Mouse (Mus musculus) neural tube, embryonic 13.5 days (tissue): Measurements from ENCODE around the gene Slc9a3r1. TPM values are rescaled to one million over a fixed set of nuclear protein-coding genes. Genes with fewer than 3 reads are reported as not detected.
A peak's percentile ranks its signal among the peaks of the same experiment; 100 is the strongest.

Experiments
- ATAC-seq: fragments of 200-750 bp; cut with Nextera tagmentation; 2 replicates; pipeline ENCODE4 v1.8.0; 2017; ENCODE audit warnings: low read depth, mild to moderate bottlenecking, moderate TSS enrichment, moderate library complexity
- H3K27ac ChIP-seq: fragments of 300-500 bp; sonication (generic); replicated peaks from 2 replicates; pipeline ENCODE4 v1.5.1; 2015; ENCODE audit warnings: moderate library complexity, mild to moderate bottlenecking, inconsistent platforms
- H3K27me3 ChIP-seq: fragments of 300-500 bp; sonication (generic); 2 replicates; pipeline ENCODE4 v1.6.1; 2015; ENCODE audit warnings: mild to moderate bottlenecking, inconsistent platforms
- H3K36me3 ChIP-seq: fragments of 300-500 bp; sonication (generic); 2 replicates; pipeline ENCODE4 v1.6.1; 2015; ENCODE audit warnings: mild to moderate bottlenecking, inconsistent platforms
- H3K4me1 ChIP-seq: fragments of 300-500 bp; sonication (generic); replicated peaks from 2 replicates; pipeline ENCODE4 v1.6.1; 2015; ENCODE audit warnings: inconsistent platforms
- H3K4me2 ChIP-seq: fragments of 300-500 bp; sonication (generic); 2 replicates; pipeline ENCODE4 v1.6.1; 2015; ENCODE audit warnings: inconsistent platforms, mild to moderate bottlenecking, moderate library complexity
- H3K4me3 ChIP-seq: fragments of 300-500 bp; sonication (generic); 2 replicates; pipeline ENCODE4 v1.5.1; 2015; ENCODE audit warnings: mild to moderate bottlenecking, inconsistent platforms
- H3K9ac ChIP-seq: fragments of 300-500 bp; sonication (generic); 2 replicates; pipeline ENCODE4 v1.6.1; 2015; ENCODE audit warnings: moderate library complexity, mild to moderate bottlenecking, inconsistent platforms
- H3K9me3 ChIP-seq: fragments of 300-500 bp; sonication (generic); 2 replicates; pipeline ENCODE4 v1.6.1; 2016; ENCODE audit warnings: inconsistent platforms
- WGBS: fragments of 180-500 bp; shearing (Covaris S2); methylation state at CpG from one replicate; pipeline ENCODE4 v1.1.7; 2015; 5-methylcytosine and 5-hydroxymethylcytosine counted together
- polyA plus RNA-seq: library from polyadenylated mRNA; unstranded; fragments of >200 nt; fragmentation: Nextera tagmentation; extraction: Ambion mirVana; gene quantifications from 2 replicates; pipeline ENCODE4 v1.2.1, GENCODE M21; 2015

Slc9a3r1 gene
- polyA plus RNA-seq, 1 experiment from 2014 or later = 58.1 TPM

DNA sequence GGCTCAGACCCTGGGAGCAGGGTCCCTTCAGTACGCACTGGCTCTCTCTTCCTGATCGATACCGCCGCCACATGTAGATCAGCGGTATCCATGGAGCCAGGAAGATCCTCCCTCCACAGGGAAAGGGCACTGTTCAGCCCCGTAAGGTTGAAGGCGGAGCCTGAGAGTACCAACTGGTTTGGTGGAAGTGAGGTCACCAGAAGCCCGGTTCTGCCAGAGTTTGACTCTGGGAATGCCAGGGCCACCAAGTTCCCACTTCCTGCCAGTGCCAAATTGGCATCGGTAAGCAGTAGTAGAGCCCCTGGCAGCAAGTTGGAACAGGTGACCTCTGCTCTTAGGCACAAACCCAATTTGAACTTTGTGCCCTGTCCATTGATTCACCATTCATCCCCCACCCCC lies 1.8 kb downstream of the Slc9a3r1 start:
- Histone ChIP-seq H3K4me2 (peak overlapping the region; percentile 77), H3K9ac (peak overlapping the region; percentile 72)
- 0% methylated on average over 9 of the region's 9 CpGs for WGBS

DNA sequence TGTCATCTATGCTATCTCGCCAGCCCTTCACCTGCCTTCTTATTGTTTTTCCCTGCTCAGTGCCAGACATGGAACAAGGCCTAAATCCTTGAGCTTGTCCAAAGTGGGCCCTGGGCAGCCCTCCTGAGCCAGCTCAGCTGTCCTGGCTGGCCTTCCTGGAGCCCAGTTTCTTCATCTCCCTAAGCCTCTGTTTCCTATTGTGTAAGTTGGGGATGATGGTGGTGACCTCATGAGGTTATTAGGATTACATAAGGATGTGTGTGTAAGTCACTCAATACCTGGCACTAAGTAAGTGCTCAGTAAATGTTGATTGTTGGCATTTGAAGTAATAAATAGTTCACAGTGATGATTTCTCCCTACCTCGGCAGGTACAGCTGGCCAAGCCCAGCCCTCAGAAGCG lies 3.6 kb downstream of the Slc9a3r1 start:
- Histone ChIP-seq H3K36me3 (no peaks in the 10 kb centered on the region), H3K27me3 (peaks cover 44% of the 10 kb centered on the region), H3K4me2 (no peak overlapping the region), H3K27ac (no peak overlapping the region), H3K9ac (no peak overlapping the region), H3K4me1 (peaks cover 57% of the 10 kb centered on the region), H3K4me3 (no peak overlapping the region), H3K9me3 (no peaks in the 10 kb centered on the region)
- ATAC-seq = no peak
- WGBS = 87% methylated on average over 3 of the region's 3 CpGs

More for the DNA sequence above, 1.8 kb downstream of the Slc9a3r1 start:
- Histone ChIP-seq H3K27ac (no peak overlapping the region), H3K4me3 (peak overlapping the region; percentile 63), H3K9me3 (no peaks in the 10 kb centered on the region), H3K4me1 (peaks cover 43% of the 10 kb centered on the region), H3K36me3 (no peaks in the 10 kb centered on the region), H3K27me3 (peaks cover 53% of the 10 kb centered on the region)
- ATAC-seq = no peak

DNA sequence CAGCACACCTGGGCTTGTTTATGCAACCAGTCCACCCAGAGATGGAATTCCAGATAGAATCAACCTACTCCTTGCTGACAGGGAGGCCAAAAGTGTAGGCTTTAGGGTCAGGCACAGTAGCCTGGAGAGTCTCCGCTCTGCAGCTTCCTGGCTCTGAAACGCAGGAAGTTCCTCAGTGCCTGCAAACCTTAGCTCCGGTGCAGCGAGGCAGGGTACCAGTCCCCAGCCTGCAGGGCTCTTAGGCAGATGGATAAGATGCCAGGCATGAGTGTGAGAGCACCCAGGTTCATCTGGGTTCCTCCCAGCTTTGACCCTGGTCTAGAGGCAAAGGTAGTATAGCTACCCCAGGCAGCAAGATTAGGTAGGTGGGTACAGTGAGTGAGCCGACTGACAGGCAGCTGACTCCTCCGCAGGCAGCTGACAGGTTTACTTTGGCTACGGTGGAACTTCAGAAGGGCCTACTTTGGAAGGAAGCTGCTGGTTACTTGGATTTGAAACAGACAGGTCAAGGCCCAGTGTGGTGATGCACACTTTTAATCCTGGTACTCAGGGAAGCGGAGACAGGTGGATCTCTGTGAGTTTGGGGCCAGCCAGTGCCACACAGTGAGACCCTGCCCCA lies 4.6 kb downstream of the Slc9a3r1 start:
- no peaks in the 10 kb centered on the region for H3K36me3 ChIP-seq
- H3K27ac ChIP-seq = no peak overlapping the region
- H3K9me3 ChIP-seq = no peaks in the 10 kb centered on the region
- H3K9ac ChIP-seq = no peak overlapping the region
- no peak overlapping the region for H3K4me2 ChIP-seq
- ATAC-seq = no peak
- H3K4me1 ChIP-seq = peaks cover 60% of the 10 kb centered on the region
- no peak overlapping the region for H3K4me3 ChIP-seq
- WGBS = 89% methylated on average over 8 of the region's 8 CpGs
- peaks cover 34% of the 10 kb centered on the region for H3K27me3 ChIP-seq

- WGBS = 91% methylated on average over 4 of the region's 4 CpGs
- Histone ChIP-seq H3K27ac (no peak overlapping the region), H3K27me3 (peaks cover 28% of the 10 kb centered on the region), H3K9me3 (no peaks in the 10 kb centered on the region), H3K4me2 (no peak overlapping the region), H3K36me3 (no peaks in the 10 kb centered on the region), H3K9ac (no peak overlapping the region), H3K4me3 (no peak overlapping the region), H3K4me1 (peaks cover 60% of the 10 kb centered on the region)
- no peak for ATAC-seq
Measured at GRCm38 (mm10) chr11:115169430-115169829, 6.3 kb downstream of the Slc9a3r1 start.

- 0 out of 2 replicates have a peak overlapping the region, but pooled peaks have one; percentile 2 for H3K4me2 ChIP-seq
- no peaks in the 10 kb centered on the region for H3K9me3 ChIP-seq
- no peak for ATAC-seq
- H3K27ac ChIP-seq = no peak overlapping the region
- peaks cover 60% of the 10 kb centered on the region for H3K4me1 ChIP-seq
- H3K27me3 ChIP-seq = peaks cover 11% of the 10 kb centered on the region
- H3K4me3 ChIP-seq = no peak overlapping the region
- H3K9ac ChIP-seq = 0 out of 2 replicates have a peak overlapping the region, but pooled peaks have one; percentile 22
- H3K36me3 ChIP-seq = no peaks in the 10 kb centered on the region
- WGBS = 29% methylated on average over 8 of the region's 8 CpGs
Measured at GRCm38 (mm10) chr11:115171125-115171524, 8.0 kb downstream of the Slc9a3r1 start.

DNA sequence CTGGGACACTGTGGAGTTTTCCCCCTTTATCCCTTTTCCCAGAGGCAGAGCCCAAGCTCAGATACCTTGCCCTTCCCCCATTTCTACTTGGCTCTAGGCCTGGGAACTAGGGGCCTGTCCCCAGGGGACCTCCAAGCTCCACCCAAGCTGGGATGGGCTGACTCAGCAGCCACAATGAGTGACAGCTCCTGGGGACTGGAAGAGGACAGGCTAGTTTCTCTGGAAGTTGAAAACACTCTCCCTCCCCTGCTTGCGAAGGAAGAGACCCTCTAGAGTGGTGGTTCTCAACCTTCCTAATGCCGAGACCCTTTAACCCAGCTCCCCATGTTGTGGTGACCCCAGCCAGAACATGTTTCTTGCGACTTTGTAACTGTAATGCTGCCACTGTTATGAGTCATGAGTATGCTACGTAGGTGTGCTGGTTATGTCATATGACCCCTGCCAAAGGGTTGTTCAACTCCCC lies 9.7 kb downstream of the Slc9a3r1 start:
- peaks cover 11% of the 10 kb centered on the region for H3K27me3 ChIP-seq
- 0 out of 2 replicates have a peak, but pooled peaks have one; percentile 7 for ATAC-seq
- no peaks in the 10 kb centered on the region for H3K9me3 ChIP-seq
- H3K4me1 ChIP-seq = peaks cover 75% of the 10 kb centered on the region
- no peak overlapping the region for H3K27ac ChIP-seq
- no peaks in the 10 kb centered on the region for H3K36me3 ChIP-seq
- H3K4me3 ChIP-seq = no peak overlapping the region
- H3K4me2 ChIP-seq = 0 out of 2 replicates have a peak overlapping the region, but pooled peaks have one; percentile 4
- H3K9ac ChIP-seq = no peak overlapping the region
- WGBS = 35% methylated on average over 4 of the region's 4 CpGs

DNA sequence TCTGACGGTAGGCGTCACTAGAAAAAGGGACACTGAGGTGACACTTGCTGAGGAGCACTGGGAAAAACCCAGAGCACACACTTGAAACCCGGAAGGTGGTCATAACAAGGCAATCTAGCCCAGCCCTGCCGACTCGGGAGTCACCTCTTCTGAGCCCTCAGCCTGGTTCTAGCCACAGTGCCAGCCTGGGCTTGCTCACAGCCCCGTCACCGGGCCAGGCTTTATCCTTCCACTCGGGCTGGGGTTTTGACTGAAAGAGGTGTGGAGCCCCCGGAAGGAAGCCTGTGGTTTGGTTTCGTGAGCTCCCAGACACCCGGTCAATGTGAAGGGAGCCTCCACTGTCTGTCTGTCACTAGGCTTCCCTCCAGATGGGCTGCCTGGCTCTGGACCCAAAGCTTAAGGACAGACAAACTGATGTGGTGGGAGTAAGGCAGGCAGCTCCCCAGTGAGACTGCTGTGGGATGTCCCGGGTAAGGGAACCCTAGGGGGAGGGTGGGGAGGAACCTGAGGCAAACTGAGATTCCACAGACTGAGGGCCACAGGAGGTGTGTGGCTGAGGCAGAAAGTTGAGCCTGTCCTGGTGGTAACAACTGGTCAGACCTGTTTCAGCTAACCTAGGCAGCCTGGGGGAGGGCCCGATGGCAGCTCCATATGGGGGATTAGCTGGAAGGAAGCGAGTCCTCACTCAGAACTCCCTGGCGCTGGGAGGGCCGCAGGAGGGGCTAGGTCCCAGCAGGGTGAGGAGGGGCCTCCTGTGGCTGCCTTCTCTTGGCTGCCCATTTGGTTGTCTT lies 10.6 kb downstream of the Slc9a3r1 start:
- no peak for ATAC-seq
- Histone ChIP-seq H3K9ac (no peak overlapping the region), H3K4me3 (no peak overlapping the region), H3K36me3 (no peaks in the 10 kb centered on the region), H3K27me3 (peaks cover 11% of the 10 kb centered on the region), H3K9me3 (no peaks in the 10 kb centered on the region), H3K4me2 (peak overlapping the region; percentile 11; the same call in 1 of the 2 replicates), H3K4me1 (peaks cover 84% of the 10 kb centered on the region), H3K27ac (no peak overlapping the region)
- WGBS = 17% methylated on average over 16 of the region's 16 CpGs

- 0 out of 2 replicates have a peak overlapping the region, but pooled peaks have one; percentile 2 for H3K9ac ChIP-seq
- no peaks in the 10 kb centered on the region for H3K9me3 ChIP-seq
- peaks cover 6% of the 10 kb centered on the region; the same call in 1 of the 2 replicates for H3K36me3 ChIP-seq
- WGBS = 75% methylated on average over 24 of the region's 24 CpGs
- H3K27ac ChIP-seq = peak overlapping the region; percentile 55
- H3K4me2 ChIP-seq = no peak overlapping the region
- peaks cover 11% of the 10 kb centered on the region for H3K27me3 ChIP-seq
- H3K4me1 ChIP-seq = peaks cover 84% of the 10 kb centered on the region
- ATAC-seq = no peak
- no peak overlapping the region for H3K4me3 ChIP-seq
Measured at GRCm38 (mm10) chr11:115176399-115177190, 13.5 kb downstream of the Slc9a3r1 start.

- Histone ChIP-seq H3K4me1 (peaks cover 74% of the 10 kb centered on the region), H3K4me3 (no peak overlapping the region), H3K9ac (peak overlapping the region; percentile 2; the same call in 1 of the 2 replicates), H3K4me2 (0 out of 2 replicates have a peak overlapping the region, but pooled peaks have one; percentile 5), H3K9me3 (no peaks in the 10 kb centered on the region), H3K36me3 (peaks cover 6% of the 10 kb centered on the region; the same call in 1 of the 2 replicates), H3K27me3 (peaks cover 11% of the 10 kb centered on the region), H3K27ac (peak overlapping the region; percentile 74)
- WGBS = 42% methylated on average over 10 of the region's 10 CpGs
- ATAC-seq = peak; percentile 67
Measured at GRCm38 (mm10) chr11:115177559-115178195, 14.5 kb downstream of the Slc9a3r1 start.

DNA sequence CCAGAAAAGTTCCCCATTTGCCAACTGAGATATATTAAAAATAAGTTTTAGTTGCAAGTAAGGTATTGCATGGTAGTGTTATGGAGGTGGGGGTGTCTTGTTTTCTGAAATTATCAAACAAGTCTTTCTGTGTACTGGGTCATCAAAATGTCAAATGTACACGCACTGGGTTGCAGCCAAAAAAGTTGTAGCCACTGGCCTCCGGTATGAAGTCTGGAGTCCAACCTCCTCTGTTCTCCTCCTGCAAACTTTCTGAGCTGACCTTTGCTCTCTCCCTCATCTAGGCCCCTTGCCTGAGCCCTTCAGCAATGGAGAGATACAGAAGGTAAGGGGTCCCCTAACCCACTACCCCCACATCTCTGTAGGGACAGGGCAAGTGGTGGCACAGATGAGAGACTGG lies 15.6 kb downstream of the Slc9a3r1 start:
- ATAC-seq = no peak
- WGBS = 72% methylated on average over 2 of the region's 2 CpGs
- H3K4me1 ChIP-seq = peaks cover 63% of the 10 kb centered on the region

DNA sequence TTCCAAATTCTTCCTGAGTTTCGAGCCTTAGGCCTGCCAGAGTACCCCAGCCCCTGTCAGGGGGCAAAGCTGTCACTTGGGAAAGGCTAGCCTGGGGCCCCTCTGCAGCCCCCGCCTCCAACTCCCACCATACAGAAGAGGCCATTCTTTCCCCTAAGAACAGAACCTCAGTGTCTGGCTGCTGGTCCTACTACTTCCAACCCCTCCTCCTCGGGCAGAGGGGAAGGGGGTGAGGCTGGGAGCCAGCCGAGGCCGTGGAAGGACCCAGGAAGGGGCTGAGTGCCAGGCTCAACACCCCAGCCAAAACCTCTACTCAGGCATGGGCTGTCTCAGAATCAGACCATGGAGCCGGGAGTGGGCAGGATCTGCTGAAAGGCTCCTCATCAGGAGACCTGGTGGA lies 16.1 kb downstream of the Slc9a3r1 start:
- peaks cover 58% of the 10 kb centered on the region for H3K4me1 ChIP-seq
- H3K36me3 ChIP-seq = peaks cover 6% of the 10 kb centered on the region; the same call in 1 of the 2 replicates
- no peak overlapping the region for H3K9ac ChIP-seq
- no peak overlapping the region for H3K4me3 ChIP-seq
- peaks cover under 1% of the 10 kb centered on the region for H3K27me3 ChIP-seq
- H3K27ac ChIP-seq = peak overlapping the region; percentile 74; the same call in 1 of the 2 replicates
- H3K4me2 ChIP-seq = no peak overlapping the region
- ATAC-seq = no peak
- 77% methylated on average over 6 of the region's 6 CpGs for WGBS
- H3K9me3 ChIP-seq = no peaks in the 10 kb centered on the region

More for the DNA sequence above, 15.6 kb downstream of the Slc9a3r1 start:
- Histone ChIP-seq H3K36me3 (peaks cover 6% of the 10 kb centered on the region; the same call in 1 of the 2 replicates), H3K9me3 (no peaks in the 10 kb centered on the region), H3K4me2 (0 out of 2 replicates have a peak overlapping the region, but pooled peaks have one; percentile 1), H3K27ac (peak overlapping the region; percentile 74), H3K4me3 (no peak overlapping the region), H3K9ac (no peak overlapping the region), H3K27me3 (peaks cover 4% of the 10 kb centered on the region)
